Mouse (Mus musculus): ENCODE results near the gene Gtf2f1.

- TF ChIP-seq EP300 (IDR thresholded peaks at IDR 0.05; ENCODE audit: low read depth) (no peak), CTCF (IDR thresholded peaks at IDR 0.05; ENCODE audit: low read depth) (no peak)
Observed at GRCm38 (mm10) chr17:56962642-56963405, 48.3 kb downstream of the Gtf2f1 start.

Measured in heart, postnatal 0 days (tissue).